ENCODE assay signal across 10 mouse cellular contexts in the genomic region with DNA sequence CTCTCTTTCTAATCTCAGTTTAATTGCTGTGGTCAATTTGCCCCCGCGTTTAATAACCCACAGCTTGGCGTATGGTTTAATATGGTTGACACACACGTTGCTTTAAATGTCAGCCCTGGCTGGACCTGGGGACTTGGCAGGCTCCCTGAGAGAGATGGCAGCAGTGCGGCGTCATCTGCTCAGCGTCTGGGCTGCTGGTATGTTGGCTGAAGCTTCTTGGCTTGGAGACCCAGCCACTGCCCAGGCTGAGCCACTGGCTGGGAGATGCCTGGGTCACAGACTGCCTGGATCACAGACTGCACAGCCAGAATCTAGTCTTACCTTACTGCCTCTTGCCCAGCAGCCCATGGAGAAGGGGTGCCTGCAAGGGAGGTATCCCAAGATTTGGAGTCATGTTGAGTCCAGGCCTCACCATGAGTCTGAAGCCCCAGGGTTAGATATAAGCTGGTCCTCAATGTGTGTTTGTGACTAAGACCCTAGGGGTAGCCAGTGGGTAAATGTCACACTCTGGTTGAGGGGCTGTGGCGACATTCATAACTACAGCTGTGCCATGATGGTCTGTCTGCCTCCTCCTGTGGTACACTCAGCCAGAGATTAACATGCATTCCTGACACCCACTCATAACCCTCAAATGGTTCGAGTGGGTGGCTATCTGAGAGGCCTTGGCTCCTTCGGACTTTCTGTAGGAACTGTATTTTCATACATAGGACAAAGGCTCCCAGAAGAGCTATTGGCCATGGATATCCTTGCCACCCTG.
DNase-seq lines count a peak whose midpoint lies in the region.
"Had no signal": no experiment of that assay in that cellular context is flagged by ENCODE, and none has a peak within 500 bp of the region (broad histone marks: within the 10 kb centered on the region; RNA-seq: fewer than 3 reads in every experiment).

No protein-coding gene starts in this region.

- intact Hi-C loops in left cerebral cortex, postnatal 4 days (cut with DNase I), result no loop called here

- peak; percentile 3 to 4 for DNase-seq in cerebellum, adult 18-20 months
- no peak for DNase-seq in cerebellum, adult 9-10 months
- DNase-seq in left cerebral cortex, postnatal 4 days, result peak; percentile 86
- DNase-seq in left cerebral cortex, adult 11 months (ENCODE audit: low spot score), result no peak
- peak; percentile 78 for DNase-seq in gastrocnemius, postnatal 25 days
- DNase-seq in heart, postnatal 4 days, result peak; percentile 77
- DNase-seq in frontal cortex, adult 2 months (ENCODE audit: extremely low spot score in 1 of 2, low spot score in 1 of 2), result no peak
- no peak for DNase-seq in B cell, adult 2 months
- DNase-seq: adrenal gland, postnatal 14 days; kidney, adult 2 months had no signal

Comparison
In these comparisons a context has a peak if more than half of its experiments do, and no peak if none do; other contexts are left out.
1. DNase-seq: peak in cerebellum, adult 18-20 months (2 of 2), left cerebral cortex, postnatal 4 days (single experiment), gastrocnemius, postnatal 25 days (single experiment) and heart, postnatal 4 days (single experiment); none in cerebellum, adult 9-10 months (single experiment), left cerebral cortex, adult 11 months (single experiment), frontal cortex, adult 2 months (0 of 2) and B cell, adult 2 months (0 of 2).